Mouse (Mus musculus): ENCODE measurements around the gene Gm10778. TPM values are rescaled to one million over a fixed set of nuclear protein-coding genes. Genes with fewer than 3 reads are reported as not detected.

The Gm10778 gene
- polyA plus RNA-seq, 1 experiment: 0.48 TPM

DNA sequence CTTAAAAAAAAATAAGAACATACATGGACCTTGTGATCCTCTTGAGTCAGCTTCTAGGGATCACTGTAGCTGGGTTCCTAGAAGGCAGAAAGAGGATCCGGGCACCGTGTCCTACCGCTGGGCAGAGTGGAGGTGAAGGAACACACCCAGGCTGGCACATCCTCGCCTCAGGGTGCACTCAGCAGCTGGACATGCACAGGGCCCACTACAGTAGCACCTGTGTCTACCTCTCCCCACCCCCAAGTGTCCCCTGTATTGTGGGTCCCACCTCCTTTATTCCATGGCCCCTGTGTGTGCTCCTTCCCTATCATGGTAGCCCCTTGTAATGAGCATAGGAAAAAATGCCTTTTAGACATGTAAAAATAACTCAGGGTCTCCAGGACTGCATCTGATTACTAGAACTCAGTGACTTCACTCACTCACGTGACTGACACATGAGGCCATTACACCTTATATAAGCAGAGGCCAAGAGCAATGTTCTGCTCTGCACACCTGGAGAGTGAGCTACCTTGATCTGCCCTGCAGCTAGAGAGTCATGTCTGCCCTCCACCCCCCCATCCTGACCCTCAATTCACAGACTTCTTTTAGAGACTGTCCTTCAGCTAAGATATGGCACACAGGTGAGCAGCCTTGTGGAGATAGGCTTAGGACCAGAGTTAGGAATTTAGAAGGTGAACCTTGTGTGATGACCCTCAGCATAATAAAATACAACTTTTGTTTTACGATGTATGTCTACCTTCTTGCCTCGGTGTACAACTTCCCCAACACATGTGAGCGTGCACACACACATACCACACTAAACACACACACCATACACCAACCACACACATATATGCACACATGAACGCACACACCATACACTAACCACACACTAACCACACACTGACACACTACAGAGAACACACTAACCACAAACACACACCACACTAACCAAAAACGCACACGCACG lies 44.6 kb upstream of the Gm10778 start:
- TF ChIP-seq POLR2A (IDR thresholded peaks at IDR 0.05; ENCODE audit: control insufficient read depth, low read depth, low read length): no peak
- TF ChIP-seq CTCF (IDR thresholded peaks at IDR 0.05; ENCODE audit: control insufficient read depth, insufficient read depth, insufficient replicate concordance, low read depth, low read length): no peak
- Histone ChIP-seq H3K27ac (ENCODE audit: control insufficient read depth, insufficient read depth, low read depth, low read length) (no peak overlapping the region), H3K4me1 (ENCODE audit: control insufficient read depth, insufficient read depth, low read length) (peaks cover 26% of the 10 kb centered on the region), H3K4me3 (ENCODE audit: control insufficient read depth, low read depth, low read length) (peak overlapping the region; percentile 20), H3K27me3 (ENCODE audit: control insufficient read depth, insufficient read depth, low read length) (no peaks in the 10 kb centered on the region), H3K36me3 (ENCODE audit: control insufficient read depth, insufficient read depth, low read length) (no peaks in the 10 kb centered on the region)

- TF ChIP-seq CTCF (IDR thresholded peaks at IDR 0.05; ENCODE audit: control insufficient read depth, insufficient read depth, insufficient replicate concordance, low read depth, low read length): peak; percentile 85; the same call in 1 of the 2 replicates
- TF ChIP-seq POLR2A (IDR thresholded peaks at IDR 0.05; ENCODE audit: control insufficient read depth, low read depth, low read length): no peak
Measured at GRCm38 (mm10) chr10:81604968-81605665, 43.7 kb upstream of the Gm10778 start.

GRCm38 (mm10) chr10:81605666-81605973 lies 43.2 kb upstream of the Gm10778 start:
- H3K27ac ChIP-seq (ENCODE audit: control insufficient read depth, insufficient read depth, low read depth, low read length): peak overlapping the region; percentile 98
- TF ChIP-seq CTCF (IDR thresholded peaks at IDR 0.05; ENCODE audit: control insufficient read depth, insufficient read depth, insufficient replicate concordance, low read depth, low read length) (no peak), POLR2A (IDR thresholded peaks at IDR 0.05; ENCODE audit: control insufficient read depth, low read depth, low read length) (no peak)
- peak overlapping the region; percentile 98 for H3K4me3 ChIP-seq (ENCODE audit: control insufficient read depth, low read depth, low read length)
- no peaks in the 10 kb centered on the region for H3K27me3 ChIP-seq (ENCODE audit: control insufficient read depth, insufficient read depth, low read length)
- H3K36me3 ChIP-seq (ENCODE audit: control insufficient read depth, insufficient read depth, low read length): no peaks in the 10 kb centered on the region
- peaks cover 21% of the 10 kb centered on the region for H3K4me1 ChIP-seq (ENCODE audit: control insufficient read depth, insufficient read depth, low read length)

More at GRCm38 (mm10) chr10:81604968-81605665, 43.7 kb upstream of the Gm10778 start:
- no peaks in the 10 kb centered on the region for H3K27me3 ChIP-seq (ENCODE audit: control insufficient read depth, insufficient read depth, low read length)
- no peaks in the 10 kb centered on the region for H3K36me3 ChIP-seq (ENCODE audit: control insufficient read depth, insufficient read depth, low read length)
- H3K27ac ChIP-seq (ENCODE audit: control insufficient read depth, insufficient read depth, low read depth, low read length): no peak overlapping the region; the same call in 1 of the 2 replicates
- H3K4me1 ChIP-seq (ENCODE audit: control insufficient read depth, insufficient read depth, low read length): peaks cover 26% of the 10 kb centered on the region
- H3K4me3 ChIP-seq (ENCODE audit: control insufficient read depth, low read depth, low read length): peak overlapping the region; percentile 98

DNA sequence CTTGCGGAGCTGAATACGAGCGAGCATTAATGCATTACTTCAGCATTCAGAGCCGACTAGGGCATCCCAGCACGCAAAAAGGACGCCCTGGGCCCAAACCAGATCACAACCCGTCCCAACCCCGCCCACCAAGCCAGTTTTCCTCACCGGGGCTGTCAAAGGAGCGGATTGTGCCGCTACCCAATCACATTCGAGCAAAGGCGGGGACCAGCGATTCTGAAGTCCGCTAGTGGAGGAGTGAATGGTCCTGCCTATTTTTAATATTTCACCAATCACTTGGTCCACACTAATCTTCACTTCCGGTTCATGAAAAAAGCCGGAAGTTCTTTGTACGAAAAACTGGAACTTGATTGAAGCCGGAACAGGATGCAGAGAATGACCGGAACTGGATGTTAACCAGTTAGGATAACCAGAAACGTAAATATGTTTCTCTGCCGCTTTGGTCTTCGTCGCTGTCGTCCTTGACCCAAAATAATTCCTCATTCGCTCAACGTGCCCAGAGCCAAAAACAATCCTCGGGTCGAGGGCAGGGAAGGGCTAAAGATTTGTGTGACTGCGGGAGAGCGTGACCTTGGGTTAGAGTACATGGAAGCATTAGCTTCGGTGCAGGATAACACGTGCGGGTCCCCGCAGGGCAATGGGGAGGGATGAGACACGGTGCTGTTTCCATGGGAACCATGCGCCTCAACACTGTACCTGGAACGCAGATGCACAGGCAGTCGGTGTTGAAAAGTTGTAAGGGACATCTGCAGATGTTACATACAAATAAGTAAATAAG lies 42.7 kb upstream of the Gm10778 start, which contains the start of gene BC025920:
Gene BC025920 (plus strand): TSS at position 297 of the 778 bp plus-strand sequence.
- Histone ChIP-seq H3K36me3 (ENCODE audit: control insufficient read depth, insufficient read depth, low read length) (no peaks in the 10 kb centered on the region), H3K4me1 (ENCODE audit: control insufficient read depth, insufficient read depth, low read length) (peaks cover 16% of the 10 kb centered on the region), H3K4me3 (ENCODE audit: control insufficient read depth, low read depth, low read length) (peak within 1 kb of the TSS; percentile 98), H3K27ac (ENCODE audit: control insufficient read depth, insufficient read depth, low read depth, low read length) (peak within 1 kb of the TSS; percentile 98), H3K27me3 (ENCODE audit: control insufficient read depth, insufficient read depth, low read length) (no peaks in the 10 kb centered on the region)
- TF ChIP-seq POLR2A (IDR thresholded peaks at IDR 0.05; ENCODE audit: control insufficient read depth, low read depth, low read length): peak; percentile 58
- no peak for TF ChIP-seq CTCF (IDR thresholded peaks at IDR 0.05; ENCODE audit: control insufficient read depth, insufficient read depth, insufficient replicate concordance, low read depth, low read length)

GRCm38 (mm10) chr10:81608308-81608707 lies 40.6 kb upstream of the Gm10778 start:
- Histone ChIP-seq H3K4me3 (ENCODE audit: control insufficient read depth, low read depth, low read length) (no peak overlapping the region), H3K36me3 (ENCODE audit: control insufficient read depth, insufficient read depth, low read length) (no peaks in the 10 kb centered on the region), H3K27ac (ENCODE audit: control insufficient read depth, insufficient read depth, low read depth, low read length) (no peak overlapping the region), H3K27me3 (ENCODE audit: control insufficient read depth, insufficient read depth, low read length) (no peaks in the 10 kb centered on the region), H3K4me1 (ENCODE audit: control insufficient read depth, insufficient read depth, low read length) (peaks cover 11% of the 10 kb centered on the region)
- TF ChIP-seq CTCF (IDR thresholded peaks at IDR 0.05; ENCODE audit: control insufficient read depth, insufficient read depth, insufficient replicate concordance, low read depth, low read length) (no peak), POLR2A (IDR thresholded peaks at IDR 0.05; ENCODE audit: control insufficient read depth, low read depth, low read length) (no peak)

GRCm38 (mm10) chr10:81612779-81613178 lies 36.1 kb upstream of the Gm10778 start:
- H3K27me3 ChIP-seq (ENCODE audit: control insufficient read depth, insufficient read depth, low read length): no peaks in the 10 kb centered on the region
- H3K36me3 ChIP-seq (ENCODE audit: control insufficient read depth, insufficient read depth, low read length): no peaks in the 10 kb centered on the region
- H3K27ac ChIP-seq (ENCODE audit: control insufficient read depth, insufficient read depth, low read depth, low read length): no peak overlapping the region
- no peak overlapping the region for H3K4me3 ChIP-seq (ENCODE audit: control insufficient read depth, low read depth, low read length)
- H3K4me1 ChIP-seq (ENCODE audit: control insufficient read depth, insufficient read depth, low read length): no peaks in the 10 kb centered on the region
- TF ChIP-seq CTCF (IDR thresholded peaks at IDR 0.05; ENCODE audit: control insufficient read depth, insufficient read depth, insufficient replicate concordance, low read depth, low read length) (no peak), POLR2A (IDR thresholded peaks at IDR 0.05; ENCODE audit: control insufficient read depth, low read depth, low read length) (no peak)

All from testis, adult 2 months (tissue).